Mouse (Mus musculus): ENCODE measurements around the gene Dolpp1.

The Dolpp1 gene

GRCm38 (mm10) chr2:30441518-30442497, 49.8 kb downstream of the Dolpp1 start:
- DNase-seq: peak; percentile 90

GRCm38 (mm10) chr2:30442498-30442890, 50.4 kb downstream of the Dolpp1 start:
- no peak for DNase-seq

GRCm38 (mm10) chr2:30443281-30443680, 51.2 kb downstream of the Dolpp1 start:
- DNase-seq: no peak

- DNase-seq: no peak
Measured at GRCm38 (mm10) chr2:30444006-30444405, 52.0 kb downstream of the Dolpp1 start.

- DNase-seq: no peak
Measured at GRCm38 (mm10) chr2:30444450-30444849, 52.4 kb downstream of the Dolpp1 start.

- DNase-seq: peak; percentile 77
Measured at GRCm38 (mm10) chr2:30445312-30445711, 53.3 kb downstream of the Dolpp1 start.

GRCm38 (mm10) chr2:30446891-30447826, 55.1 kb downstream of the Dolpp1 start:
- DNase-seq: no peak

GRCm38 (mm10) chr2:30448371-30448770, 56.3 kb downstream of the Dolpp1 start:
- DNase-seq: no peak

Measured in kidney, adult 9 months (tissue).